Mouse (Mus musculus) regulatory T cell (primary cell): Measurements from ENCODE around the gene Wnt9b.

ENCODE experiments used
- in situ Hi-C: fragments of 300-600 bp; cut with MboI, MseI; formaldehyde crosslinking; loops from one replicate; pipeline ENCODE4 v1.15.1; 2025; ENCODE audit warnings: high pct_unique_total_duplicates

Gene Wnt9b

GRCm38 (mm10) chr11:103732306-103732705 is 17.3 kb downstream of the Wnt9b start:
- in situ Hi-C loops: no loop called here

- in situ Hi-C loops: no loop called here
Measured at GRCm38 (mm10) chr11:103731594-103731993, 18.0 kb downstream of the Wnt9b start.

GRCm38 (mm10) chr11:103729282-103729985 is 20.2 kb downstream of the Wnt9b start:
- in situ Hi-C loops: no loop called here

GRCm38 (mm10) chr11:103724331-103724771 is 25.3 kb downstream of the Wnt9b start:
- in situ Hi-C loops: no loop called here

GRCm38 (mm10) chr11:103722040-103722481 is 27.6 kb downstream of the Wnt9b start:
- in situ Hi-C loops: no loop called here

- in situ Hi-C loops: no loop called here
Measured at GRCm38 (mm10) chr11:103721468-103722039, 28.1 kb downstream of the Wnt9b start.

GRCm38 (mm10) chr11:103719436-103719835 is 30.2 kb downstream of the Wnt9b start:
- in situ Hi-C loops: no loop called here

- in situ Hi-C loops: no loop called here
Measured at GRCm38 (mm10) chr11:103716971-103717370, 32.6 kb downstream of the Wnt9b start.

GRCm38 (mm10) chr11:103714074-103714473 is 35.5 kb downstream of the Wnt9b start:
- in situ Hi-C loops: no loop called here

GRCm38 (mm10) chr11:103711851-103712587 is 37.6 kb downstream of the Wnt9b start:
- in situ Hi-C loops: no loop called here

- in situ Hi-C loops: no loop called here
Measured at GRCm38 (mm10) chr11:103709982-103710381, 39.6 kb downstream of the Wnt9b start.

- in situ Hi-C loops: no loop called here
Measured at GRCm38 (mm10) chr11:103707005-103707404, 42.6 kb downstream of the Wnt9b start.

GRCm38 (mm10) chr11:103698226-103698625 is 51.4 kb downstream of the Wnt9b start:
- in situ Hi-C loops: loop anchor here (10.0 kb wide), 1 partner anchor 767 kb away; the partner anchor contains the start of gene Kansl1

- in situ Hi-C loops: loop anchor here (10.0 kb wide), 1 partner anchor 767 kb away; the partner anchor contains the start of gene Kansl1
Measured at GRCm38 (mm10) chr11:103697565-103698176, 52.0 kb downstream of the Wnt9b start, which contains the start of gene Gosr2. Gene Gosr2 (minus strand): TSS chr11:103697898.

- in situ Hi-C loops: loop anchor here (10.0 kb wide), 1 partner anchor 768 kb away; the partner anchor contains the start of gene Kansl1
Measured at GRCm38 (mm10) chr11:103696851-103697564, 52.6 kb downstream of the Wnt9b start.

- in situ Hi-C loops: loop anchor here (10.0 kb wide), 1 partner anchor 772 kb away; the partner anchor contains the start of gene Kansl1
Measured at GRCm38 (mm10) chr11:103693241-103693640, 56.4 kb downstream of the Wnt9b start.

- in situ Hi-C loops: loop anchor here (10.0 kb wide), 1 partner anchor 774 kb away; the partner anchor contains the start of gene Kansl1
Measured at GRCm38 (mm10) chr11:103691036-103691435, 58.6 kb downstream of the Wnt9b start.

- in situ Hi-C loops: no loop called here
Measured at GRCm38 (mm10) chr11:103688980-103689378, 60.6 kb downstream of the Wnt9b start.

GRCm38 (mm10) chr11:103688271-103688979 is 61.2 kb downstream of the Wnt9b start:
- in situ Hi-C loops: no loop called here

- in situ Hi-C loops: no loop called here
Measured at GRCm38 (mm10) chr11:103686706-103687105, 62.9 kb downstream of the Wnt9b start.
